Mouse (Mus musculus) forebrain, embryonic 14.5 days (tissue): ENCODE measurements around the gene Acot6. TPM values are rescaled to one million over a fixed set of nuclear protein-coding genes. Genes with fewer than 3 reads are reported as not detected.

Experiments
- polyA plus RNA-seq: library from polyadenylated mRNA; unstranded; fragments of >200 nt; fragmentation: Nextera tagmentation; extraction: Ambion mirVana; gene quantifications from 2 replicates; pipeline ENCODE4 v1.2.1, GENCODE M21; 2014

The Acot6 gene
- polyA plus RNA-seq, 1 experiment from 2014 or later, result 1.8 TPM

Other genes with a start within 250 kb of the Acot6 start
- 12.9 and 16.2 TPM in 2 replicates for gene Numb, start 178.7 kb upstream of the Acot6 start, polyA plus RNA-seq
- gene Riox1, start 150.0 kb upstream of the Acot6 start, polyA plus RNA-seq, result 8.7 and 9.9 TPM in 2 replicates
- gene Heatr4, start 115.8 kb upstream of the Acot6 start, polyA plus RNA-seq, result not detected in 2 replicates
- gene Acot2, start 112.8 kb upstream of the Acot6 start, polyA plus RNA-seq, result 4.3 and 5.6 TPM in 2 replicates
- gene Acot1, start 91.2 kb upstream of the Acot6 start, polyA plus RNA-seq, result 81.2 and 83.6 TPM in 2 replicates
- gene Acot4, start 62.3 kb upstream of the Acot6 start, polyA plus RNA-seq, result 0.14 and 0.22 TPM in 2 replicates
- gene Gm49366, start 61.7 kb upstream of the Acot6 start, polyA plus RNA-seq, result not detected in 2 replicates
- gene Acot3, start 48.5 kb upstream of the Acot6 start, polyA plus RNA-seq, result 0.34 and 0.72 TPM in 2 replicates
- gene Acot5, start 31.3 kb upstream of the Acot6 start, polyA plus RNA-seq, result not detected in 2 replicates
- gene Dnal1, start 13.7 kb downstream of the Acot6 start, polyA plus RNA-seq, result 6.6 and 8.9 TPM in 2 replicates
- gene Pnma1, start 47.8 kb downstream of the Acot6 start, polyA plus RNA-seq, result 4.1 and 6.0 TPM in 2 replicates
- 3.2 and 3.4 TPM in 2 replicates for gene Elmsan1, start 118.2 kb downstream of the Acot6 start, polyA plus RNA-seq
- gene Ptgr2, start 184.6 kb downstream of the Acot6 start, polyA plus RNA-seq, result 13.0 and 14.2 TPM in 2 replicates
- 89.6 and 104 TPM in 2 replicates for gene Zfp410, start 216.2 kb downstream of the Acot6 start, polyA plus RNA-seq